ENCODE assay signal across 8 mouse cellular contexts in genomic region chr15:102003516-102003915, GRCm38 (mm10). TPM values are rescaled to one million over a fixed set of nuclear protein-coding genes. Genes with fewer than 3 reads are reported as not detected.
A peak's percentile ranks its signal among the peaks of the same experiment; 100 is the strongest.
DNase-seq lines count a peak whose midpoint lies in the region; ATAC-seq lines count a peak whose summit lies in the region.
"Had no signal": no experiment of that assay in that cellular context is flagged by ENCODE, and none has a peak within 500 bp of the region (broad histone marks: within the 10 kb centered on the region; RNA-seq: fewer than 3 reads in every experiment).

No protein-coding gene starts in this region.

- no peaks in the 10 kb centered on the region for H3K9me3 ChIP-seq in hindbrain, embryonic 14.5 days (ENCODE audit: control insufficient read depth, low read length)
- no peaks in the 10 kb centered on the region for H3K9me3 ChIP-seq in lung, embryonic 15.5 days

- peaks cover 54% of the 10 kb centered on the region for H3K27me3 ChIP-seq in hindbrain, embryonic 14.5 days (ENCODE audit: control insufficient read depth, insufficient read depth, low read length)
- peaks cover 44% of the 10 kb centered on the region for H3K27me3 ChIP-seq in lung, embryonic 15.5 days

- DNase-seq in urinary bladder, postnatal 14 days (ENCODE audit: low spot score), result peak; percentile 16
- no peak for DNase-seq in urinary bladder, postnatal 4 days (ENCODE audit: low spot score in 2 of 2)
- no peak for DNase-seq in hindbrain, embryonic 14.5 days (ENCODE audit: low spot score)
- DNase-seq in cerebellum, adult 11-12 months, result no peak
- no peak for DNase-seq in spleen, postnatal 14 days (ENCODE audit: low spot score in 2 of 2)
- DNase-seq in right cerebral cortex, postnatal 4 days, result no peak

- H3K4me2 ChIP-seq in hindbrain, embryonic 14.5 days (replicated peaks), result peak overlapping the region; percentile 47
- peak overlapping the region; percentile 61 for H3K4me2 ChIP-seq in lung, embryonic 15.5 days

- ATAC-seq in hindbrain, embryonic 14.5 days (ENCODE audit: low FRiP score), result no peak
- ATAC-seq in lung, embryonic 15.5 days (ENCODE audit: borderline replicate concordance, extremely low read depth, low FRiP score, low TSS enrichment), result no peak

- H3K4me3 ChIP-seq in hindbrain, embryonic 14.5 days (replicated peaks; ENCODE audit: low read length), result peak overlapping the region; percentile 14
- H3K4me3 ChIP-seq in lung, embryonic 15.5 days, result peak overlapping the region; percentile 48

- no peak overlapping the region for H3K27ac ChIP-seq in hindbrain, embryonic 14.5 days
- peak overlapping the region; percentile 66 for H3K27ac ChIP-seq in lung, embryonic 15.5 days

- H3K9ac ChIP-seq in hindbrain, embryonic 14.5 days, result no peak overlapping the region
- H3K9ac ChIP-seq in lung, embryonic 15.5 days, result peak overlapping the region; percentile 53

- no peaks in the 10 kb centered on the region for H3K36me3 ChIP-seq in hindbrain, embryonic 14.5 days (replicated peaks; ENCODE audit: control insufficient read depth, insufficient read depth)
- H3K36me3 ChIP-seq in lung, embryonic 15.5 days, result no peaks in the 10 kb centered on the region

- 17% methylated on average over 12 of the region's 12 CpGs for WGBS in hindbrain, embryonic 14.5 days
- WGBS in lung, embryonic 15.5 days, result 21% methylated on average over 12 of the region's 12 CpGs

- H3K4me1 ChIP-seq in hindbrain, embryonic 14.5 days (replicated peaks; ENCODE audit: control insufficient read depth, insufficient read depth, low read length), result peaks cover 26% of the 10 kb centered on the region
- peaks cover 38% of the 10 kb centered on the region for H3K4me1 ChIP-seq in lung, embryonic 15.5 days

RNA-seq across cellular contexts. Expression of gene Krt8, which starts 0.8 kb away (rescaled TPM):
- polyA plus RNA-seq in hindbrain, embryonic 14.5 days (2014; fragmentation: Nextera tagmentation; extraction: Ambion mirVana), result 4.1 and 6.8 TPM in 2 replicates
- polyA plus RNA-seq in lung, embryonic 15.5 days (2015; fragmentation: Nextera tagmentation; extraction: Ambion mirVana), result 307 and 345 TPM in 2 replicates

RNA-seq across cellular contexts. Expression of gene Krt18, which starts 24.5 kb away (rescaled TPM):
- 8.6 and 15.7 TPM in 2 replicates for polyA plus RNA-seq in hindbrain, embryonic 14.5 days (2014; fragmentation: Nextera tagmentation; extraction: Ambion mirVana)
- 221 and 264 TPM in 2 replicates for polyA plus RNA-seq in lung, embryonic 15.5 days (2015; fragmentation: Nextera tagmentation; extraction: Ambion mirVana)

RNA-seq across cellular contexts. Expression of gene Krt78, which starts 49.4 kb away (rescaled TPM):
- 0.07 TPM in 1 of 2 replicates, not detected in the other for polyA plus RNA-seq in hindbrain, embryonic 14.5 days (2014; fragmentation: Nextera tagmentation; extraction: Ambion mirVana)
- polyA plus RNA-seq in lung, embryonic 15.5 days (2015; fragmentation: Nextera tagmentation; extraction: Ambion mirVana), result 0.22 TPM in 1 of 2 replicates, not detected in the other
- polyA plus RNA-seq: cortical plate, adult 2 months had no signal

Comparison
In these comparisons a context has a peak if more than half of its experiments do, and no peak if none do; other contexts are left out.
1. RNA of gene Krt8, which starts 0.8 kb away (polyA plus RNA-seq): 307 to 345 TPM in lung, embryonic 15.5 days; 4.1 to 6.8 TPM in hindbrain, embryonic 14.5 days; every median in the first group is over 10 times any median in the second.
2. RNA of gene Krt18, which starts 24.5 kb away (polyA plus RNA-seq): 221 to 264 TPM in lung, embryonic 15.5 days; 8.6 to 15.7 TPM in hindbrain, embryonic 14.5 days; every median in the first group is over 10 times any median in the second.